Mouse (Mus musculus) cerebellum, postnatal 14 days (tissue): Measurements from ENCODE around the gene Auts2.

Source experiments
- DNase-seq, 2 experiments: peaks; one replicate each; pipeline ENCODE4 v3.0.0; 2021; ENCODE audit warnings: mixed read lengths in 2 of 2

Gene Auts2

DNA sequence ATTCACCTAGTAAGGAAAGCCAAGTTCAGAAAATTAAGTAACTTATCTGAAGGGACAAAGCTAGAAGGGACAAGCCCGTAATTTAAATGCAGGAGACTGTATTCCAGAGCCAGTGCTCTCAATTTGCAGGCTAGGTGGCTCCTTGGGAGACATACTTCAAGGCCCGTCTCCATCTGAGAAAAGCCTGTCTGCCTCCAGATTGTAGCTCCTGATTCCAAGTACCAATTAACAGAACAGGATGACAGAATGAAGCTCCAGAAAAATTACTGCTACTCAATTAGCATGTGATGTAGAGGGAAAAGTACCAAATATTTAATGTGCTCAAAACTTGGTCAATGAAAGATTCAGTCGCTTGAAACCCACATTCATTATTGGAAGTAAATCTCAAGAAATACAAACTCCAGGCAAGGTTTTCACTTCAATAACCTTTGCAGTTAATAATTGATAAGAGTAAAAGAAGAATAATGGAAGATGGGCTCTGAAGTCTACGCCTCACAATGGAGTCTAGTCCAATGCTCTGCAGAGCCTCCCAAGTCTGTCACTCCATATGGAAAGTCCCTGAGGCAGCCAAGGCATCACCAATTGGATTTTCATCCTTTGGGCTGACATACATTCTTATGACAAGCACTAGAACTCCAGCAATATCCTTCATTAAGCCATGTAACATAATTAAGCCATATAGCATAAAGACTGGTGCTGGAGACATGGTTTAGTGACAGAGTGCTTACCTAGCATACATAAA is 97.8 kb downstream of the Auts2 start:
- DNase-seq, result peak in 1 of 2 experiments; percentile 22

DNA sequence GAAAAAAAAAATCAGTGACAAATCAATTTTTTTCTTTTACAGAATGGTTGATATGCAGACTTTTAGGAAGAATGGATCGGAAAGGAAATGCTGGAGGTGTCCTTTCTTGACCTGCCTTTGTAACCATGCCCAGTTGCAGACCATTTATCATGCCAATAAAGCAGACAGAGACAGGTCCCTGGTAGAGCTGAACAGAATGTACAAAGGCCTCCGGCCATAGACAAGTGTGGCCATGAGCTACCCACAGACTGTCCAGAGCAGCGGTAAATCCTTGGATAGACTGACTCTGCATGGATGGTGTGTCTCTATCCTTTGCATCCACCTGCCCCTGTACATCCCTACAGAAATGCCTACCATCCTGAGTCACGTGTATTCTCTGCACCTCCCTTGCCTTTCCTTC is 100.2 kb downstream of the Auts2 start:
- peak in 1 of 2 experiments; percentile 21 for DNase-seq

DNA sequence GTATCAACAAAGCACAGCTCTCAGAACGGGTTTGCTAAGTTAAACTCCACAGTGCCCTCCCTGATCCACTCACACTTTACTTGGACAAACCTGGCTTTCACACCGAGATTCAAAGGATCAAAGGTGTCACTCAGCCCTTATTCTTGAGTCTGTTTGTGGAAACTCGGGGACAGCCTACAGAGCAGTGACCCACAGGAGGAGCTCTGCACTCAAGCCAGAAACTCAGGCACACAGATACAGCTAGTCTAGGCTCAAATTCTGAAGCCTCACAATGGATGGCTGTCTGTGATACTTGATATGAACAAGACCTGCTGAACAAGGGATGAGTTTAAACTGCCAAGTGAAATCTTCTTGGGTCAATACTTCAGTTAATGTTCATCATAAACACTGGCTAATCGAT is 104.7 kb downstream of the Auts2 start:
- DNase-seq, result no peak

DNA sequence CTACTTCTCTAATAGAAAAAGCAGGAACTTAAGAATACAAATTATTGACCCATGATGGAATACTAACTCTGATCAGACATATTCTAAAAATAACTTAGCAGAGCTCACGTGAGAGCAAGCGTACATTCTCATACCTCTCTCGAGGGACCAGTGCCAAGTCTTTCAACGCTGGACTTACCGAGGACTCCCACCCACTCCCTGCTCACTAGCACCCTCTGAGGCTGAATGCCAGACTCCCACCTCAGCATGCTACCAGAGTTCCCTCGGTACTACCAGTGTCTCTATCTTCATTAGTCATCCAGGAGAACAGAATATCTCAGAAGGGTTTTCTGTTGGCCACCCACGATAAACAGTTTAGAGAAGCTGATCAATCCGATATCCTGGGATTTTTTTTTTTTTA is 105.2 kb downstream of the Auts2 start:
- peak; percentile 33 to 34 for DNase-seq

DNA sequence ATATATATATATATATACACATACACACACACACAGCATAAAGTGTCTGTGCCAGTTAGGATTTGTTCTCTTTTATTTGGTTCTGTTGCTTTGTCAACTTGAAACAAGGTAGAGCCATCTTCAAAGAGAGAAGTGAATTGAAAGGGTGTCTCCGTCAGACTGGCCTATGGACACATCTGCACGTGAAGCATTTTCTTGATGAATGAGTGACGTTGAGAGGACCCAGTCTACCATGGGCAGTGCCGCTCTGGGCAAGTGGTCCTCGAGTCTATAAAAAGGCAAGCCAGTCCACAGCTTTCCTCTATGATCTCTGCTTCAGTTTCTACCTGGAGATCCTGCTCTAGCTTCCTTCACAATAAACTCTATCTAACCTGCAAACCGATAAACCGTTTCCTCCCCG is 105.7 kb downstream of the Auts2 start:
- DNase-seq, result no peak

DNA sequence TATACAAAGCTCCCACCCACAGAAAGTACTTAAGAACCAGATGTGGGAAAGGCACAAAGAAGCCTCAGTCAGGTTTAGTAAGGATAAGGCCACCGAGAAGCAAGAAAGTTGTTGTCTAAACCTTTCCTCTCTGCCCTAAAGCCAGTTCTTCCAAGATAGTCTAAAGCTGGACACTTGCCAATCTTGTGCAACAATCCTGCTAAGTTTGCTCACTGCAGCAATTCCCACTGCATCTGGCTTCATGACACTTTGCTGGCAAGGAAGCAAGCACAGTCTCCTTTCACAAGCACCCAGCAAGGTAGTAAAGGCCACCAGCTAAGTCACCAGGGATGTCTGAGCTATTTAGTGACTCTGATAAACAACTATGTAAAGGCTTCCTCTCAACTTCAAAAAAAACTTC is 106.2 kb downstream of the Auts2 start:
- DNase-seq, result no peak

DNA sequence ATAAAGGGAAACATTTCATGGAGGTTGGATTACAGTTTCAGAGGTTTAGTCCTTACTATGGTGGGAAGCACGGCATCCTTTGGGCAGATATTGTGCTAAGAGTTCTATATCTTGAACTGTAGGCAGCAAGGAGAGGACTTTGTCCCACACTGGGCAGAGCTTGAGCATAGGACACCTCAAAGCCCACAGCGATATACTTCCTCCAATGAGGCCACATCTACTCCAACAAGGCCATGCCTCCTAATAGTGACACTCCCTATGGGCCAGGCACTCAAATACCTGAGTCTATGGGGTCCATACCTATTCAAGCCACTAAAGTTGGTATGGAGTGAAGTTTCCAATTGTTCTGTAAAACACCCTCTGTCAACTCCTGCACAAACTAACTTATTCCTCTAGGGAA is 106.7 kb downstream of the Auts2 start:
- no peak for DNase-seq

DNA sequence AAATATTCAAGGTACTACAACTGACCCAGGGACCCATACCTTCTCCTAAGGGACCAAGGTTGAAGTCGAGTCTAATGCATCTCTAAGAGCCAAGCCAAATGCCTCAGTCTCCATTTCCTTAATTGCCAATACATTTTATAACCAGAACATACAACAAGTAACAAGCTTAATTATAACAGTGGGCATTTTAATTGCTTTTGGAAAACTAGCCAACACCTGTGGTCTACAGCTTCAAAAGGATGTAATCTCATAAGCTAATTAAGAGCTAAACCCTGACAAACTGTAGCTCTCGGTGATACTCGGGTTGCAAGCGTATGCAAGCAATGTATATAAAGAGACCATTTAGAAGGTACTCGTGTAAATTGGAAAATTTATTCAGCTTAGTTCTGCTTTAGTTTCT is 107.7 kb downstream of the Auts2 start:
- no peak for DNase-seq

DNA sequence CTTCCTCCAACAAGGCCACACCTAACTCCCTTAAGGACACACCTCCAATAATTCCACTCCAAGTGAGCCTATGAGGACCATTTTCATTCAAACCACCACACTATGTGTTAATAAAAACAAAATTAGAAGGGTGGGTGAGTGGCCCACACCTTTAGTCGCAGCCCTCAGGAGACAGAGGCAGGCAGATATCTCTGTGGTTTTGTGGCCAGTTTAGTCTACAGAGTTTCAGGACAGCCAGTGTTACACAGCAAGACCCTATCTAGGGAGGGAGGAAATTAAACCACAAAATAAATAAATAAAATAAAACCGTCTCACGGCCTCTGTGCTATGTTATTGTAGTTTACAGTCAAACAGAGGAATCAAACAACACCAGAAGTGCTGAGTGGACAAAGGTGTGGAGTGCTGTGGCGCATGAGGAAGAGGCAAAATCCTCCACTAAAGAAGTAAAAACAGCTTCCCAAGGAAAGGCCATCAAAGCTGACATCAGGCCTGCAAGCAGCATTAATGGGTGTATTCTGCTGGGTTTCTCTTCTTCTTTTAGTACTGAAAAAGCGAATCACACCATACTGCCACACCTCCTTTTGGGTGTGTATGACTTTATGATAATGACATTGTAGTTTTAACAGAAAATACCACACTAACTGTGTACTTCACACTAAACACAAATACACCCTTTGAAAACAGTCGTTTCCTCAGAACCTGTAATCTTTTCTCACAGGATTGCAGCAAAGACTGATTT is 109.6 kb downstream of the Auts2 start:
- no peak for DNase-seq

DNA sequence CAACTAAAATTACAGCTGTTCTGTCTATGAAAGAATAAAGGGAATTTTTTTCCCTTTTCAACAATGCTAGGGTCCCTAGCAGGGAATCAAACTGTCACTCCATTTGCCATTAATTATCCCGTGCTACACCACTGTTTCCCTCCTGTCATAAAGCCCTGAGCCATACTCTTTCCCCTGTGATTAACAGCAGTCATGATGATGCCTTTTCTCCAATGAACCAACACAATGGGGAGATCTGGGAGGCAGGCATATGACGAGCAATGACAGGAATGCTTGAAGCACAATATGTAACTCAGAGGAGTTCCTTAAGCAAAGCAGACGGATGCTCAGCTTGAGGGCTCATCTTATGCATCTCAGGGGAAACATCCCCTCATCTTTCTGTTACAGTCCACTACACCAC is 113.8 kb downstream of the Auts2 start:
- DNase-seq, result no peak

DNA sequence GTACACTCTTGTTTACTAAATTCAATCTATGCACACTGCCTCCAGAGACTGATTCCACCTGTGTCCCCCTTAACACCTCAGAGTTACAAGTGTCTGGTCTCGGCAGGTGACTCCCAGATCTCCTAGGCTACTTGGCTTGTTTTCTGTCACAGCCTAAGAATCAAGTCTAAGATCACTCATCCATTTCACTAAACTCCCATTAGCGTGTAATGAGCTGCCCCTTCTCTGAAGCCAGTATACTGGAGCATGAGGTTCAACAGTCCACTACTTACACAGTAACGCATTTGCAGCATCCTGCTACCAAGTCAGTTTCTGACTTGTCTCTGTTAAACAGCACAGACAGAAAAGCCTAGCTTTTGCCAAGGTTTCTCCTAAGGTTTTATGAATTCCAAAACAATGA is 116.8 kb downstream of the Auts2 start:
- no peak for DNase-seq

DNA sequence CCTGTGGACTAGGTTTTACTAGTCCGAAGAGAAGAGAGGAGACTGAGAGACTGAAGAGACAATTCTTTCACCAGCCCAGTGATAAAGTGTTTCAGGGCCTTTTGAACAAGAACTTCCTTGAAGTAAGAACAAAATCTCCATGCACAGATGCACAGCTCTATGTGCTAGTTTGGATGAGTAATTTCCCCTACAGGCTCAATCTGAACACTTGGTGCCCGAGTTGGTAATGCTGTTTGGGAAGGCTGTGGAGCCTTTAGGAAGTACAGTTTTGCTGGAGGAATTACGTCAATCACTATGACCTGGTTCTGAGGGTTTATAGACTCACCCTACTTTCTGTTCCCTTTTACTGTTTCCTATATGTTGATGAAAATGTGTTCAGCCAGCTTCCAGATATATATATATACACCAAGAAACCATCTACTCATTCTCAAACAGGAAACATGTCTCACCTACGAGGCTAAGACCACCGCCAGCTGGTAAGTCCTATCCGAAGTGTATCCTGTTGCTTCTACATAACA is 117.3 kb downstream of the Auts2 start:
- DNase-seq, result no peak

DNA sequence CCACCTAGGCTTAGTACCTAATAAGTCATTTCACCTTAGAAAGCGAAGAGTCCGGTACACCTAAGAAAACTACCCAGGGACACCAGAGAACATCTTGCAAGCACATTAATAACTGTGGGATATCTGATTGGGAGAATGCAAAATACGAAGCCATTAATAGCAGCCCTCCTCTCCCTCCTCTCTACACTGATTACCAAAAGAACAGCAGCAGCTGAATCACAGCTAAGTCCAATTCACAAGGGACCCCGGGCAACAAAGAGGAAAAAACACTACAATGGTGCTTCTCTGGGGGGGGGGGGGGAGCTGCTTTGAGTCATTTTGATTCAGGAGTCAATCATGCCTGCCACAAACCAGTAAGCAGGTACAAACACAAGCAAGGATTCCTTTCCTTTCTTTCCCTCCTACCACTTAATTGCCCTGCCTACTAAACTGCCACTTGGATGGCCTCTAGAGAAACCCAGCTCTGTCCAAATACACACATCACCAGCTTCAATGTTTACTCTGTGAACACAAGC is 132.7 kb downstream of the Auts2 start:
- DNase-seq, result no peak

DNA sequence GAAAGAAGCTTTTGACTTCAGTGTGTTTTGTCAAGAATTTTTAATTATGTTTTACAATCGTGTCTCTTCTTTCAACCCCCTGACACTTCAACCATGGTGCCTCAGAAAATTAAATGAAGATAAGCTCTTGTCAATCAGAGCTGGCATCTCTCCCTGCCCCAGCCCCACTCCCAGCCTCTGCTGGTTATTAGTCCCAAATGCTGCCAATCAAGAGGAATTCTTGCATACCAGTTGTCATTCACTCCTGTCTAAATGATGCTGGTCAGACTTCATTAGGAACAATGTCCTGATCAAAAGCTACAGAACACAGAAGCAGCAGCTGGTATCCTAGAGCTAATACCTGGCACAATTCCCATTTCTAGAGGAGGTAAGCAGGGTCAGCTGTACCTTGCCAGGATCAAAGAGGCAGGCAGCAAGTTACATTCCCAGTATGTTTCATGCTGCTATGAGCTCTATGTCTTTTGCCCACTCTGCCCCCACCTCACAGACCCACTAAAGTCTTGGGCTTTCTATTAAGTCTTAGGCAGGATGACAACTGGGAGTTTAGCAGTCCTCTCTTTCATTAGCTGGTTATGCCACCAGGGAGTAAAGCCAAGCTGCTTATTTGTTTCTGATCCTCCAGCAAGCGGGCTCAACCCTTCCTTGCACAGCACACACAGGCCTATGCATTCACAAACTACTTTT is 134.1 kb downstream of the Auts2 start:
- peak; percentile 20 to 42 for DNase-seq

DNA sequence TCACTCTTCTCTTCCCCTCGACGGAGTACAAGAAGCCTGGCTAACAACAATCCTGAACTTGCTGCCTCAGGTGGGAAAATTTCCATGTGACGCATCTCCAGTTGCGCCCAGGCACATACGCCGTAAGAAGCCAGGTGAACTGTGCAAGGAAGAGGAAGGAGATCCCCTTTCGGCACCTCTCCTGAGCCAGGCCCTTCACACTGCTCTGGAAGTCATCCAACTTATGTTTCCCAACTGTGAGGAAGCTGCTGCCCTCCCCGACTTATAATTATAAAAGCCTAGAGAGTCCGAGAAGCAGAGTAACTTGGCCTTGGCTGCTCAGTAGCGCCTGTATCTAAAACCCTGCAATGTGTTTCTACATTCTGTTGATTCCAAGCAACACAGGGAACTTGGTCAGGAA is 142.6 kb downstream of the Auts2 start:
- DNase-seq, result peak; percentile 17 to 42

DNA sequence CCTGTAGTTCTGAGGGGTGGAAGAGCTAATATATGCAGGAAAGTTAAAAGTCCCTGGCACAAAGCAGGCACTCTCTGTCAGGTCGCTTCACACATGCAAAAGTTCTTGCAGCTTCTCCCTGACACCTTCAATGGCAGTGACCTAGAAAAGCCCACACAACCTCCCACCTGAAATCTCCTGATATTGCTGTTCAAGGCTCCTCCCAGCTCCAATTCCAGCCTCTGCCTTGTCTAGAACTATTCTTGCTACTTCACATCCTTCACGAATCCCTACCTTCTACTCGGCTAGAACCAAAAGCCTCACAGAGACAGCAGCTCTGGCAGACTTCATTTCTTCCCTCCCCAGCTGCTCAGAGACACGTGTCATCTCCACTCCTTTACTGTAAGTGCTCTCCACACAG is 143.7 kb downstream of the Auts2 start:
- no peak for DNase-seq

DNA sequence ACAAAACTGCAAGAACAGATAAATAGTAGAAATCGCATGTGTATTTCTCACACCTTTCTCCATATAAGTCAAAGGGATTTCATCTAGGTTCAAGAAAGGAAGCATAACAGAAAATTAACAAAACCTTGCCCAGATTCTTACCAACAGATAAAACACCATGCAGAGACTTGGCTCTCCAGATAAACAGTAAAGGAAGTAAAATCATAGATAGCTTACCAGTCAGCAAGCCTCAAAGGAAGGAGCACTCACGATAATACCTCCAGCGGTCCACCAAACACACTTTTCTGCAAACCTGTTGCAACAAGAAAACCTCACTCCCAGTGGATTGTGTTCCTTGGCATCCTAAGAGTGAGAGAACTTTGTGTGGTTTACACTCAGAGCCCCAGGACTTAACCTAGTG is 147.2 kb downstream of the Auts2 start:
- no peak for DNase-seq

DNA sequence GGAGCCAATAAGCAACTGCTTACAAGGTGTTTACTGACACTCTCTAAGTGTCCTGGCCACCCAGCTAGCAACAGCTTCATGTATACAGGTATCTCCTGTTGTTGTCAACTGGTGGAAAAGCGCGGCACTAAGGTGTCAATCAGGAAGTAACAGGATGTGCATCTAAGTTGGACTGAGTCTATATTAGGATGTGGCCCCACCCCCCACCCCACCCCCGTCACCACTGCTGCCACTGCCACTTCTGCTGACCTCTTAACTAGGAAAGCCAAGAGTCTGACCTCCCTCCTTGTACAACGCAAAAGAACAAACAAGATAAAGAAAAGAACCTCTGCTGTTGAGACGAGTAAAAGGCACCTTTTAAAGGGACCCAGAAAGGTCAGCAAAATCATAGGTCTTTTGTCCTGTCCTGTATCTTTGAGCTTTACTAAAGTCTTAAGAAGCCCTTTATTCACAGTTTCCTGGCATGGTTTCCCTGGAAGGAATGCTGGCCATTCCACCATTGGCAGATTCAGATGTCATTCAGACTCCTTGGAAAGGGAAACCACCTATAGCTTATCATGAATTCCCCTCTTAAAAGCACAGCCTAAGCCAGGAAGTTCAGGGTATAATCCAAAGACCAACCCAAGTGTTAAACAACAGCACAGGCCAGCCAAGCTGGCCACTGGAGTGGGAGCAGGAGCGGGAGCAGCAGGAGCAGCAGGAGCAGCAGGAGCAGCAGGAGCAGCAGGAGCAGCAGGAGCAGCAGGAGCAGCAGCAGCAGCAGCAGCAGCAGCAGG is 148.2 kb downstream of the Auts2 start:
- DNase-seq, result no peak

DNA sequence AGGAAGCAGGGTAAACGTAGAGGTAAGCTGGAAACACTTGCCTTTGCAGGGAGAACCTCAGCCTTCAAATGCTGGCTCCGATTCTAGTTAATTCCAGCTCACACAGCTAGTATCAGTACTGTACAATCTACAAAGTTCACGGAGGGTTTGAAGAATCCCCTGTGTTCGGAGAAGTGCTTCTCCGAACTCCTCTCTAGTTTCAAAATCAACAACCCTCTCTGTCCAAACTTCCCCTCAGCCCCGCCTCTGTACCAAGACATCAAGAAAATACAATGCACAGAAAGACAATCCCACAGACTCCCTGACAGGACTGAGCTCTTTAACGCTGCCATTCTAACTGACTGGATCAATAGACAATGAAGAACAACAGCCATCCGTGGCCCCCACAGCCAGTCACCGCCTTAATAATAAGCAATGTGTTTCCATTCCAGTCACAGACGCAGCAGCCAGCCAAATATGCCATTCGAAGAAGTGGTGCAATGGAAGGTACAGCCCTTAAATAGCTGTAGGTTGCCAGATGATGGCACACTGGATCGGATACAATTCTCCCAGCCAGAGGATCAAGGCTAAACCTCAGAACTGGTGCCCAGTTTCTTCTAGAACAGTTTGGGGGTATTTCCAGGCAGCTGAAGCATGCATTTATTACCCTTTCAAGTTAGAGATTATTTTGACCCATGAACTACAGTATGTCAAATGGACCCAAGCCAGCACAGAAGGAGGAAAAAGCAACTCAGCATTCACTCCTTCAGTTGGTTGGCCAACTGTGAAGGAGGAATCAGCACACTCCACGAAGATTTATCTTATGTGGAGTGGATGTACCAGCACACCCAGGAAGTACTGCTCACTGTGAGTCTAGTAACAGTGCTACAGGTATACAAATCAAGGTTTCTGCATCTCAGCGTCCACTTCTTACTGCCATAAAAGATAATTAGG is 151.0 kb downstream of the Auts2 start:
- no peak for DNase-seq

DNA sequence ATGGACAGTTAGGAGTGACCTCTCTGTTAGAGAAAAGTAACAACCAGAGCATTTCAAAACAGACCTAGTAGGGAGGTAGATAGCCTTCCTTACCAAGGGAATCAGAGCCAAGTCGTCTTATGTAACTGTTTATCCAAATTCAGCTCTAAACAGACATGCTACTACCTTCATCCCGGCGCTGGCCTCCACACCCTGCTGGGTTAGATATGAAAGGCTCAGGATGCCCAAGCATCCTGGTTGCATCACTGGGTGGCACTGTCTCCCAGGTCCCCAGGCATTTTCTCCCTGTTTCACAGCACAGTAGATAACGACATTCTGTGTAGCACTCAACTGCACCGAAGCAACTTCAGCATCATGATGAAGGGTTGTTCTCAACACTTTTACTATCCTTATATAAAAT is 154.4 kb downstream of the Auts2 start:
- peak; percentile 28 to 52 for DNase-seq

DNA sequence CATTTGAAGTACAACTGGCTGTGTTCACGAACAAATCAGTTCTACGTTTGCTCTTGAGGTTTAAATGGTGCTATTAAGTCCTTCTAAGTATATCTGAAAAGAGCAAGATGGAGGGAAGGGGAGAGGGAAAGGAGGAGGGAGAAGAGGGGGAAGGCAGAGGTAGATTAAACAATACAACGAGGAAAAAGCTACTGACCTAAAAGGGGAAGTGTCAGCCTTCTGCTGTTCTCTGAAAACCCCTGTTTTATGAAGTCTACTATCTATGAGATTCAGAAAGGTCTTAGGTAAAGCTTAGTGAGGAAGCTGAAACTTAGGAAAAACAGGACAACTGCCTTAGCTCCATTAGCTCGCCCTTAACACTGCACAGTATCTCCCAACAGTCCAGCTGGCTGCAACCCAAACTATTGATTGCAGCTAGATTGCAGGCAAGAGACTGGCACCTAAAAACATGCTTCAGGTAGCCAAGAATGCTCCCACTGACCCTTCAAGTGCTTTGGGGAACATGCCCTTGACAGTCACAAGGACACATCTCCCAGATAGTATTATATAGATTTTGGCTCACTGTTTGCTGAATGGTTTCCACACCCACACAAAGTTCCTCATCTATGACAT is 157.8 kb downstream of the Auts2 start:
- DNase-seq, result no peak
